Mouse (Mus musculus): Measurements from ENCODE around the gene Trap1. TPM values are rescaled to one million over a fixed set of nuclear protein-coding genes. Genes with fewer than 3 reads are reported as not detected.
A peak's percentile ranks its signal among the peaks of the same experiment; 100 is the strongest.
"Not testable (repeated sequence)": the region's sequence is repeated elsewhere in the genome, so short reads cannot be mapped to it uniquely, and the experiment has no call there.

Trap1 gene
- 77.5 and 85.2 TPM in 2 replicates for polyA plus RNA-seq (2015; fragmentation: Nextera tagmentation; extraction: Ambion mirVana)

DNA sequence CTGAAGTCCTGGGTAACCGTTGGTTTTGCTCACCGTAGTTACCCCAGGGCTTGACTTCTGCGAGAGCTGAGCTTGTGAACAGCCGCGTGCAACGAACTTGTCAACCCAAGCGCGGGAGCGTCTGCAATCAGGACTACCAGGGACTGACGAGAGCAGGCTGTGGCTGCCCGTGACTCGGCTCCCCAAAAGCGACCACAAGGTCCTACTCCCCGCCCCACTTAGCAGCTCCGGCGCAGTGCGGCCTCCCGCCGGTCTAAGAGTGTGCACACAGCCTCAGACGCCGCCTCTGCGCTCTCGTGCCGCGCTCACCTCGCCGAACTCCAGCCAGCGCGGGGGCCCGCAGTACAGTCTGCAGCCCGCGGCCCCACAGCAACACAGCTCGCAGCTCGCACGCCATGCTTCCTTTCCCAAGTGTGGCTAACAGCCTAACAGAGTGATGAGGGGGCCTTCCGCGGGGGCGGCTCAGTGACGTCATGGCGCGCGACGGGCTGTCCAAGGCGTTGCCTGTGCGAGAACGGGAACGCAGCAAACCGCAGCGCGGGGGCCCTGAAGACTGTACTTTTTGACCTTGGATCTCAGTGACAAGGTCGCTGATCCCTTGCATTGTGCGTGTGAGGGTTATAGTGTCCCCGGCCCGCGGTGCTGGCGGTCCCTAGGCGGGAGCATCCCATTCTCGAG lies at the start of gene Trap1:
Gene Trap1 (minus strand): TSS at position 444 of the 678 bp plus-strand sequence.
- no peaks in the 10 kb centered on the region for H3K9me3 ChIP-seq
- peak within 1 kb of the TSS; percentile 88 for H3K4me3 ChIP-seq
- peak within 1 kb of the TSS; percentile 88 for H3K9ac ChIP-seq
- peak within 1 kb of the TSS; percentile 66 for H3K4me2 ChIP-seq (replicated peaks)
- WGBS: under 1% methylated on average over 58 of the region's 58 CpGs
- peaks cover 11% of the 10 kb centered on the region for H3K36me3 ChIP-seq
- peak within 1 kb of the TSS; percentile 86 for H3K27ac ChIP-seq
- no peaks in the 10 kb centered on the region for H3K27me3 ChIP-seq
- H3K4me1 ChIP-seq: peaks cover 16% of the 10 kb centered on the region
- peak; percentile 96 for ATAC-seq (ENCODE audit: low FRiP score, low read depth)

DNA sequence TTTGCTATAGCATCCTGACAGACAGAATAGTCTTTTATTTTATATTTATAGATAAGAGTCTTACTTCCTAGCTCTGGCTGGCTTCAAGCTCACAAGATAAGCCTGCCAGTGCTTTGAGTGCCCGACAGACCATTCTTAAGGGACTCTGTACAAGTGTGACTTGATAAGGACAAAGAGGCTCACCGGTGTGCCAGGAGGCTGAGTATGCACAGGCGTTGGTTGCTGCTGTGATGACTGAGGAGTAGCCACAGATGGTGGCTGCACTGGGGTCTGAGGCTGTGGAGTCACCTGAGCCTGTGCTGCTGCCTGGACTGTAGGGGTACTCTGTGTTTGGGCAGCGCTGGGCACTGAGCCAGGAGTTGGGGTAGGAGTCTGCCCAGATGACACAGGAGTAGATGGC lies 39.4 kb upstream of the Trap1 start:
- Histone ChIP-seq H3K27ac (no peak overlapping the region), H3K4me2 (replicated peaks) (no peak overlapping the region), H3K9ac (no peak overlapping the region), H3K9me3 (no peaks in the 10 kb centered on the region), H3K4me3 (no peak overlapping the region), H3K4me1 (no peaks in the 10 kb centered on the region), H3K27me3 (no peaks in the 10 kb centered on the region), H3K36me3 (peaks cover 92% of the 10 kb centered on the region)
- ATAC-seq (ENCODE audit: low FRiP score, low read depth): no peak
- 96% methylated on average over 4 of the region's 4 CpGs for WGBS

- H3K4me1 ChIP-seq: no peaks in the 10 kb centered on the region
- peaks cover 70% of the 10 kb centered on the region for H3K36me3 ChIP-seq
- H3K27me3 ChIP-seq: no peaks in the 10 kb centered on the region
- no peak overlapping the region for H3K27ac ChIP-seq
- no peak for ATAC-seq (ENCODE audit: low FRiP score, low read depth)
- H3K9me3 ChIP-seq: no peaks in the 10 kb centered on the region
- no peak overlapping the region for H3K4me2 ChIP-seq (replicated peaks)
- H3K9ac ChIP-seq: no peak overlapping the region
- H3K4me3 ChIP-seq: no peak overlapping the region
- 90% methylated on average over 2 of the region's 2 CpGs for WGBS
These were observed 22.7 kb upstream of the Trap1 start for GRCm38 (mm10) chr16:4100374-4100773.

GRCm38 (mm10) chr16:4097521-4097920 lies 19.9 kb upstream of the Trap1 start:
- no peak overlapping the region for H3K9ac ChIP-seq
- no peak overlapping the region for H3K4me2 ChIP-seq (replicated peaks)
- no peak overlapping the region for H3K27ac ChIP-seq
- no peaks in the 10 kb centered on the region for H3K4me1 ChIP-seq
- no peak for ATAC-seq (ENCODE audit: low FRiP score, low read depth)
- H3K4me3 ChIP-seq: no peak overlapping the region
- no peaks in the 10 kb centered on the region for H3K9me3 ChIP-seq
- no peaks in the 10 kb centered on the region for H3K27me3 ChIP-seq
- peaks cover 80% of the 10 kb centered on the region for H3K36me3 ChIP-seq
- WGBS: 97% methylated on average over 1 of the region's 1 CpGs

GRCm38 (mm10) chr16:4096898-4097297 lies 19.3 kb upstream of the Trap1 start:
- Histone ChIP-seq H3K4me2 (replicated peaks) (no peak overlapping the region), H3K4me1 (no peaks in the 10 kb centered on the region), H3K27me3 (no peaks in the 10 kb centered on the region), H3K36me3 (peaks cover 85% of the 10 kb centered on the region), H3K9ac (no peak overlapping the region), H3K9me3 (no peaks in the 10 kb centered on the region), H3K4me3 (no peak overlapping the region), H3K27ac (no peak overlapping the region)
- no peak for ATAC-seq (ENCODE audit: low FRiP score, low read depth)

DNA sequence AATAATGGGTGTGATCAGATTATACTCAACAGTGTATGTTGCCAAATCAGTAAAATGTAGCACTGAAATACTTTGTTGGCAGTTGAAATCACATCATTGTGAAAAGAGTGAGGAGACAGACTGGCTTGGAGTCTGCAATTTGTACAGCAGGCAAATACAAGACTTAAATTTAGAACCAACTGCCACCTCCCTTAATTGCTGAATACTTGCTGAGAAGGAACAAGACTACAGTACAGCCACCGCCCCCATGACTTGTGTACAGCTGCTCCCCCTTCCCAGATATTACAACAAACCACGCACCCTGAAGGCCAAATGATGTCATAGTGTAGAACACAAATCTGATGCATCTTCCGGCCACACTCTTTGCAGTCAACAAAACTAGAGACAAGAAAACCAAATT lies 18.5 kb upstream of the Trap1 start:
- peaks cover 86% of the 10 kb centered on the region for H3K36me3 ChIP-seq
- WGBS: 98% methylated on average over 3 of the region's 3 CpGs
- no peaks in the 10 kb centered on the region for H3K9me3 ChIP-seq
- no peak overlapping the region for H3K4me3 ChIP-seq
- H3K9ac ChIP-seq: no peak overlapping the region
- no peak overlapping the region for H3K27ac ChIP-seq
- no peak for ATAC-seq (ENCODE audit: low FRiP score, low read depth)
- no peaks in the 10 kb centered on the region for H3K4me1 ChIP-seq
- no peaks in the 10 kb centered on the region for H3K27me3 ChIP-seq
- no peak overlapping the region for H3K4me2 ChIP-seq (replicated peaks)

GRCm38 (mm10) chr16:4087214-4087913 lies 9.7 kb upstream of the Trap1 start:
- Histone ChIP-seq H3K27me3 (no peaks in the 10 kb centered on the region), H3K4me3 (no peak overlapping the region), H3K27ac (no peak overlapping the region), H3K4me2 (replicated peaks) (no peak overlapping the region), H3K4me1 (no peaks in the 10 kb centered on the region), H3K9ac (no peak overlapping the region), H3K36me3 (peaks cover 88% of the 10 kb centered on the region), H3K9me3 (no peaks in the 10 kb centered on the region)
- WGBS: 95% methylated on average over 8 of the region's 8 CpGs
- no peak for ATAC-seq (ENCODE audit: low FRiP score, low read depth)

DNA sequence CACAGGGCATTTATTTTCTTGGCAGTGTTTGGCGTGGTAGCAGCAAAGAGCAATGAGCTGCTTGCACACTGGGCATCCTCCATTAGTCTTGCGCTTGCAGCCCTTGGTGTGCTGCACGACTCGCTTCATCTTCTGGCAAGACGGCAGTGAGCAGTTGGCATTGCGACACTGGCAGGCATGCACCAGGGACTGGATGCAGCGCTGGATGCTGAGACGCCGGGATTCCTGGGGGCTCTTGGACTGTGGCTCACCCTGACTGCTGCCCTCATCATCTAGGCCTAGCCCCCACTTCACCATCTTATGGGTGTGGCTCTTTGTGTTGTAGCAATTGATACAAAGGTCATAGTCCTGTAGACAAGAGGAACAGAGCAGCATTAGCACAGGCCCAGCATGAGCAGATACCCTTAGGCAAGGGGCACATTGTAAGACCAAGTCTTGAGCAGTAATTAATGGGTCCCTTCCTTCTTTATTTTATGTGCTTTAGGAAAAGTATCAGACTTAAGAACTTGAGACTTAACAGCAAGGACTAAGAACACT lies 8.3 kb upstream of the Trap1 start:
- Histone ChIP-seq H3K27me3 (no peaks in the 10 kb centered on the region), H3K9ac (no peak overlapping the region), H3K9me3 (no peaks in the 10 kb centered on the region), H3K27ac (no peak overlapping the region), H3K36me3 (peaks cover 83% of the 10 kb centered on the region), H3K4me1 (no peaks in the 10 kb centered on the region), H3K4me3 (no peak overlapping the region), H3K4me2 (replicated peaks) (no peak overlapping the region)
- ATAC-seq (ENCODE audit: low FRiP score, low read depth): no peak
- WGBS: 94% methylated on average over 9 of the region's 9 CpGs

GRCm38 (mm10) chr16:4085051-4085450 lies 7.4 kb upstream of the Trap1 start:
- Histone ChIP-seq H3K4me1 (no peaks in the 10 kb centered on the region), H3K27me3 (no peaks in the 10 kb centered on the region), H3K36me3 (peaks cover 74% of the 10 kb centered on the region), H3K9me3 (no peaks in the 10 kb centered on the region), H3K27ac (no peak overlapping the region), H3K9ac (no peak overlapping the region), H3K4me2 (replicated peaks) (no peak overlapping the region), H3K4me3 (no peak overlapping the region)
- ATAC-seq (ENCODE audit: low FRiP score, low read depth): no peak
- 94% methylated on average over 7 of the region's 7 CpGs for WGBS

GRCm38 (mm10) chr16:4080419-4080818 lies 2.8 kb upstream of the Trap1 start:
- H3K4me3 ChIP-seq; H3K27ac ChIP-seq; ATAC-seq (ENCODE audit: low FRiP score, low read depth); H3K9ac ChIP-seq; H3K4me2 ChIP-seq (replicated peaks); H3K27me3 ChIP-seq; H3K9me3 ChIP-seq: not testable (repeated sequence)
- 69% methylated on average over 3 of the region's 3 CpGs for WGBS
- peaks cover 29% of the 10 kb centered on the region for H3K36me3 ChIP-seq
- peaks cover 11% of the 10 kb centered on the region for H3K4me1 ChIP-seq

- H3K27ac ChIP-seq: no peak overlapping the region
These were observed 2.0 kb upstream of the Trap1 start for GRCm38 (mm10) chr16:4079656-4080055.

DNA sequence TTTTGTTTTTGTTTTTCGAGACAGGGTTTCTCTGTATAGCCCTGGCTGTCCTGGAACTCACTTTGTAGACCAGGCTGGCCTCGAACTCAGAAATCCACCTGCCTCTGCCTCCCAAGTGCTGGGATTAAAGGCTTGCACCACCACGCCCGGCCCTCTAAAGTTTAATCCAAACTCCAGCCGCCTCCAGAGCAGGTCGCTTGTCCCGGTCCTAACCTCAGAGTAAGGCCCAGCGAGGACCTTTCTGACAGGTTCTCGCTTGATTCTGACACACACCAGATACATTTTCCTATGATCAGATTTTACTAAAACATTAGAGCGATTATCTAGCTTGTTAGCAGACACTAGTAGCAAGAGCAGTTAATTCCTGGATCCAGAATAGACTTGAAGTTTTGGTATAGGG lies 675 bp upstream of the Trap1 start:
- Histone ChIP-seq H3K36me3 (peaks cover 14% of the 10 kb centered on the region), H3K4me3 (peak overlapping the region; percentile 88), H3K4me1 (peaks cover 16% of the 10 kb centered on the region), H3K4me2 (replicated peaks) (peak overlapping the region; percentile 66)
- not testable (repeated sequence) for H3K27ac ChIP-seq; ATAC-seq (ENCODE audit: low FRiP score, low read depth); H3K9me3 ChIP-seq; H3K27me3 ChIP-seq; H3K9ac ChIP-seq
- 66% methylated on average over 10 of the region's 10 CpGs for WGBS

More at GRCm38 (mm10) chr16:4079656-4080055, 2.0 kb upstream of the Trap1 start:
- Histone ChIP-seq H3K4me1 (peaks cover 16% of the 10 kb centered on the region), H3K4me2 (replicated peaks) (no peak overlapping the region), H3K9me3 (no peaks in the 10 kb centered on the region), H3K4me3 (no peak overlapping the region), H3K9ac (no peak overlapping the region), H3K36me3 (peaks cover 22% of the 10 kb centered on the region), H3K27me3 (no peaks in the 10 kb centered on the region)
- WGBS: 92% methylated on average over 1 of the region's 1 CpGs
- ATAC-seq (ENCODE audit: low FRiP score, low read depth): no peak
